Comparison of ENCODE assay signal across 23 mouse cellular contexts in genomic region chr10:17602446-17602845, GRCm38 (mm10).
DNase-seq lines count a peak whose midpoint lies in the region; ATAC-seq and TF ChIP-seq lines count a peak whose summit lies in the region.
"Had no signal": no experiment of that assay in that cellular context is flagged by ENCODE, and none has a peak within 500 bp of the region (broad histone marks: within the 10 kb centered on the region; RNA-seq: fewer than 3 reads in every experiment).

No protein-coding gene starts in this region.

- H3K27ac ChIP-seq in lung, embryonic 14.5 days (ENCODE audit: low read depth): no peak overlapping the region
- H3K27ac ChIP-seq in midbrain, embryonic 11.5 days (ENCODE audit: low read depth, low read length): no peak overlapping the region
- no peak overlapping the region for H3K27ac ChIP-seq in midbrain, embryonic 10.5 days (replicated peaks)
- no peak overlapping the region for H3K27ac ChIP-seq in intestine, embryonic 16.5 days (ENCODE audit: low read length)
- H3K27ac ChIP-seq: forebrain, embryonic 10.5 days; forebrain, embryonic 13.5 days; hindbrain, embryonic 10.5 days; hindbrain, embryonic 13.5 days had no signal

- no peak overlapping the region for H3K4me2 ChIP-seq in lung, embryonic 14.5 days
- H3K4me2 ChIP-seq in midbrain, embryonic 11.5 days: no peak overlapping the region
- H3K4me2 ChIP-seq in intestine, embryonic 16.5 days (ENCODE audit: low read depth, low read length): no peak overlapping the region
- H3K4me2 ChIP-seq: forebrain, embryonic 13.5 days; hindbrain, embryonic 13.5 days had no signal

- no peak for ATAC-seq in lung, embryonic 14.5 days (ENCODE audit: insufficient read depth)
- ATAC-seq in midbrain, embryonic 11.5 days (ENCODE audit: low FRiP score): no peak
- ATAC-seq in intestine, embryonic 16.5 days: peak; percentile 40
- ATAC-seq: activated CD4-positive, CD25-positive, alpha-beta regulatory T cell, adult 4 months; forebrain, embryonic 13.5 days; forebrain, embryonic 16.5 days; hindbrain, embryonic 16.5 days had no signal

- DNase-seq in lung, embryonic 14.5 days: peak; percentile 12
- DNase-seq in lung, adult 18-20 months: no peak
- peak; percentile 75 for DNase-seq in midbrain, embryonic 11.5 days (ENCODE audit: low spot score, missing footprints)
- DNase-seq in midbrain, embryonic 10.5 days (ENCODE audit: low spot score): no peak
- DNase-seq in right cerebral cortex, postnatal 14 days: no peak
- no peak for DNase-seq in kidney, postnatal 25 days
- DNase-seq: adrenal gland, adult 8-10 months; adrenal gland, postnatal 36 days; cerebellum, adult 18-20 months; cerebellum, adult 9-10 months; cerebellum, postnatal 14 days; gastrocnemius, postnatal 14 days; heart, adult 11 months; heart, postnatal 10 days; heart, postnatal 36 days had no signal

- no peaks in the 10 kb centered on the region for H3K9me3 ChIP-seq in lung, embryonic 14.5 days (ENCODE audit: low read depth, low read length)
- no peaks in the 10 kb centered on the region for H3K9me3 ChIP-seq in midbrain, embryonic 11.5 days (ENCODE audit: control insufficient read depth, low read length)
- no peaks in the 10 kb centered on the region for H3K9me3 ChIP-seq in midbrain, embryonic 10.5 days (replicated peaks)
- H3K9me3 ChIP-seq in intestine, embryonic 16.5 days (ENCODE audit: control insufficient read depth, low read length): no peaks in the 10 kb centered on the region
- H3K9me3 ChIP-seq: forebrain, embryonic 10.5 days; forebrain, embryonic 13.5 days; hindbrain, embryonic 10.5 days; hindbrain, embryonic 13.5 days had no signal

- no peaks in the 10 kb centered on the region for H3K27me3 ChIP-seq in lung, embryonic 14.5 days (ENCODE audit: insufficient read depth, low read length)
- no peaks in the 10 kb centered on the region for H3K27me3 ChIP-seq in midbrain, embryonic 11.5 days (ENCODE audit: control insufficient read depth, insufficient read depth, low read length)
- H3K27me3 ChIP-seq in midbrain, embryonic 10.5 days (ENCODE audit: low read depth, poor library complexity, severe bottlenecking): no peaks in the 10 kb centered on the region
- no peaks in the 10 kb centered on the region for H3K27me3 ChIP-seq in intestine, embryonic 16.5 days (replicated peaks; ENCODE audit: control insufficient read depth, insufficient read depth, low read length)
- H3K27me3 ChIP-seq: forebrain, embryonic 13.5 days; hindbrain, embryonic 13.5 days had no signal

- H3K9ac ChIP-seq in lung, embryonic 14.5 days: no peak overlapping the region
- no peak overlapping the region for H3K9ac ChIP-seq in midbrain, embryonic 11.5 days (ENCODE audit: low read length)
- no peak overlapping the region for H3K9ac ChIP-seq in intestine, embryonic 16.5 days (ENCODE audit: low read depth, low read length)
- H3K9ac ChIP-seq: forebrain, embryonic 13.5 days; hindbrain, embryonic 13.5 days had no signal

- H3K36me3 ChIP-seq in lung, embryonic 14.5 days (ENCODE audit: insufficient read depth): no peaks in the 10 kb centered on the region
- no peaks in the 10 kb centered on the region for H3K36me3 ChIP-seq in midbrain, embryonic 11.5 days (ENCODE audit: control insufficient read depth, insufficient read depth, low read length)
- H3K36me3 ChIP-seq in midbrain, embryonic 10.5 days: no peaks in the 10 kb centered on the region
- no peaks in the 10 kb centered on the region for H3K36me3 ChIP-seq in intestine, embryonic 16.5 days (ENCODE audit: control insufficient read depth, insufficient read depth, low read length)
- H3K36me3 ChIP-seq: forebrain, embryonic 10.5 days; hindbrain, embryonic 10.5 days; hindbrain, embryonic 13.5 days had no signal

- H3K4me1 ChIP-seq in lung, embryonic 14.5 days (ENCODE audit: insufficient read depth): no peaks in the 10 kb centered on the region
- H3K4me1 ChIP-seq in midbrain, embryonic 11.5 days (ENCODE audit: control insufficient read depth, insufficient read depth, low read length): no peaks in the 10 kb centered on the region
- peaks cover 11% of the 10 kb centered on the region for H3K4me1 ChIP-seq in midbrain, embryonic 10.5 days
- H3K4me1 ChIP-seq in intestine, embryonic 16.5 days (ENCODE audit: control insufficient read depth, insufficient read depth, low read length): peaks cover 6% of the 10 kb centered on the region; the same call in 1 of the 2 replicates
- H3K4me1 ChIP-seq: hindbrain, embryonic 13.5 days had no signal

- TF ChIP-seq CTCF in lung, embryonic 14.5 days (IDR thresholded peaks at IDR 0.05; ENCODE audit: low read depth): no peak

- 32% methylated on average over 2 of the region's 2 CpGs for WGBS in lung, embryonic 14.5 days
- 80% methylated on average over 2 of the region's 2 CpGs for WGBS in midbrain, embryonic 11.5 days
- WGBS in midbrain, embryonic 10.5 days: 80% methylated on average over 2 of the region's 2 CpGs
- WGBS in intestine, embryonic 16.5 days: 56% methylated on average over 2 of the region's 2 CpGs

- no peak overlapping the region for H3K4me3 ChIP-seq in lung, embryonic 14.5 days (ENCODE audit: low read depth, low read length)
- H3K4me3 ChIP-seq in midbrain, embryonic 11.5 days (ENCODE audit: low read depth, low read length): no peak overlapping the region
- no peak overlapping the region for H3K4me3 ChIP-seq in midbrain, embryonic 10.5 days
- H3K4me3 ChIP-seq in intestine, embryonic 16.5 days (ENCODE audit: low read length): no peak overlapping the region
- H3K4me3 ChIP-seq: forebrain, embryonic 10.5 days; forebrain, embryonic 13.5 days; hindbrain, embryonic 10.5 days; hindbrain, embryonic 13.5 days had no signal

Comparison
In these comparisons a context has a peak if more than half of its experiments do, and no peak if none do; other contexts are left out.
1. DNase-seq: peak in lung, embryonic 14.5 days (single experiment) and midbrain, embryonic 11.5 days (single experiment); none in lung, adult 18-20 months (0 of 2), midbrain, embryonic 10.5 days (single experiment), right cerebral cortex, postnatal 14 days (single experiment) and kidney, postnatal 25 days (0 of 2).